Mouse (Mus musculus) heart, postnatal 0 days (tissue): ENCODE data around the gene Gm38431. TPM values are rescaled to one million over a fixed set of nuclear protein-coding genes. Genes with fewer than 3 reads are reported as not detected.
A peak's percentile ranks its signal among the peaks of the same experiment; 100 is the strongest.

Experiments used
- ATAC-seq: fragments of 200-750 bp; cut with Nextera tagmentation; 2 replicates; pipeline ENCODE4 v1.8.0; 2017; ENCODE audit warnings: low read depth, moderate number of reproducible peaks, moderate library complexity; ENCODE audit not compliant: insufficient read depth
- DNase-seq: peaks from one replicate; pipeline ENCODE4 v3.0.0-alpha.2; 2016; ENCODE audit warnings: low spot score
- H3K27ac ChIP-seq: fragments of 300-500 bp; sonication (generic); 2 replicates; pipeline ENCODE4 v1.5.1; 2014; ENCODE audit warnings: low read depth, mild to moderate bottlenecking
- H3K27me3 ChIP-seq: fragments of 300-500 bp; sonication (generic); 2 replicates; pipeline ENCODE4 v1.6.1; 2014; ENCODE audit warnings: low read length, mixed read lengths; ENCODE audit not compliant: control insufficient read depth, insufficient read depth
- H3K36me3 ChIP-seq: fragments of 300-500 bp; sonication (generic); replicated peaks from 2 replicates; pipeline ENCODE4 v1.6.1; 2014; ENCODE audit warnings: low read length, mixed read lengths; ENCODE audit not compliant: control insufficient read depth, insufficient read depth
- H3K4me1 ChIP-seq: fragments of 300-500 bp; sonication (generic); 2 replicates; pipeline ENCODE4 v1.6.1; 2014; ENCODE audit warnings: antibody characterized with exemption; ENCODE audit not compliant: control insufficient read depth, insufficient read depth
- H3K4me2 ChIP-seq: fragments of 300-500 bp; sonication (generic); 2 replicates; pipeline ENCODE4 v1.6.1; 2014; ENCODE audit warnings: low read depth, mild to moderate bottlenecking, low read length, moderate library complexity
- H3K4me3 ChIP-seq: fragments of 300-500 bp; sonication (generic); 2 replicates; pipeline ENCODE4 v1.5.1; 2014; ENCODE audit warnings: low read depth, low read length
- H3K9ac ChIP-seq: fragments of 300-500 bp; sonication (generic); replicated peaks from 2 replicates; pipeline ENCODE4 v1.6.1; 2014; ENCODE audit warnings: low read depth, low read length, mixed read lengths
- H3K9me3 ChIP-seq: fragments of 300-500 bp; sonication (generic); replicated peaks from 2 replicates; pipeline ENCODE4 v1.6.1; 2016; ENCODE audit warnings: low read length; ENCODE audit not compliant: control insufficient read depth
- CTCF ChIP-seq: IDR thresholded peaks from 2 replicates; pipeline ENCODE4 v1.5.1; 2016; ENCODE audit warnings: antibody characterized with exemption, control low read depth, low read depth
- EP300 ChIP-seq: IDR thresholded peaks from 2 replicates; pipeline ENCODE4 v1.6.1; 2016; ENCODE audit warnings: antibody characterized with exemption, low read depth
- WGBS: fragments of 180-500 bp; shearing (Covaris S2); extraction: QIAGEN DNeasy Blood & Tissue Kit; methylation state at CpG from one replicate; pipeline ENCODE4 v1.1.7; 2014; 5-methylcytosine and 5-hydroxymethylcytosine counted together
- polyA plus RNA-seq: library from polyadenylated mRNA; unstranded; fragments of >200 nt; fragmentation: Nextera tagmentation; extraction: Ambion mirVana; gene quantifications from 2 replicates; pipeline ENCODE4 v1.2.1, GENCODE M21; 2015
- total RNA-seq: library from RNA; depleted of rRNA; stranded (reverse); fragments of >200 nt; gene quantifications from 2 replicates; pipeline ENCODE4 v1.2.3, GENCODE M21; 2014; ENCODE audit warnings: low replicate concordance; rRNA removed

Gene Gm38431
- total RNA-seq, result 0.66 and 1.6 TPM in 2 replicates
- polyA plus RNA-seq, result 0.34 TPM in 2 replicates

DNA sequence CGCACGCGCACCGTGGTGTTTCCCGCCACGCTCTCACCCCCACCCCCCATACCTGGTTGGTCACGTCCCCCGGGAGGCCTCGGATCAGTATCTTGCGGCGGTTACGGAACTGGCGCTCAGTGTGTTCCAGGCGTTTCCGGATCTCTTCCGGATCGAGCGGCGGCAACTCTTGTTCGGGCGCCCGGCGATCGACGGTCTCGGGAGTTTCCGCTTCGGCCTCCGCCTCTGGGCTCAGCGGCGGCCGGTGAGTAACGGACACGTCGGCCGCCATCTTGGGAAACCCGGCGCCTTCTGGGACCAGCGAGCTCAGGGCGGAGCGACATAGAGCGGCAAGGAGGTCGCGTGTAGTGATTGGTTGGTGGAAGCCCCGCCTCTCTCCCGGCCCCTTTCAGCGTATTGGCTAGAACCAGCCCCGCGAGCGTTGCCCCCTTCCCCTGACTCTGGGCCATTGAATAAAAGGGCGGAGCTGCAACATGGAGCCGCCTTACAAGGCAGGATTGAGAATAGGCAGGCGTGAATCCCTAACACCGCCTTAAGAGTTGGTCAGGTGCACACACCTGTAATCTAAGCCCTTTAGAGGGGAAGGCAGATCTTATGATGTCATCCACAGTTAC, at the start of gene Gm38431, which contains the start of gene Raver1:
TSS of gene Gm38431 (minus strand) at position 291 of the 614 bp plus-strand sequence.
TSS of gene Raver1 (minus strand) at position 302 of the 614 bp plus-strand sequence.
- peak within 1 kb of the TSS; percentile 81 for H3K4me2 ChIP-seq
- no peak; the same call in 1 of the 2 replicates for TF ChIP-seq EP300
- no peak for TF ChIP-seq CTCF
- under 1% methylated on average over 53 of the region's 54 CpGs for WGBS
- DNase-seq (peak; percentile 98), ATAC-seq (peak; percentile 100)
- H3K36me3 ChIP-seq, result peaks cover 30% of the 10 kb centered on the region
- H3K9me3 ChIP-seq, result no peaks in the 10 kb centered on the region
- peak within 1 kb of the TSS; percentile 61 for H3K9ac ChIP-seq
- peak within 1 kb of the TSS; percentile 80 for H3K27ac ChIP-seq
- peak within 1 kb of the TSS; percentile 68 for H3K4me3 ChIP-seq
- H3K27me3 ChIP-seq, result no peaks in the 10 kb centered on the region
- H3K4me1 ChIP-seq, result peaks cover 8% of the 10 kb centered on the region; the same call in 1 of the 2 replicates

GRCm38 (mm10) chr9:21138386-21138785, 46.6 kb upstream of the Gm38431 start:
- Histone ChIP-seq H3K4me3 (no peak overlapping the region), H3K27me3 (no peaks in the 10 kb centered on the region), H3K27ac (no peak overlapping the region), H3K9ac (no peak overlapping the region), H3K9me3 (no peaks in the 10 kb centered on the region), H3K36me3 (peaks cover 54% of the 10 kb centered on the region), H3K4me1 (peaks cover 11% of the 10 kb centered on the region; the same call in 1 of the 2 replicates), H3K4me2 (no peak overlapping the region)
- no peak for DNase-seq
- TF ChIP-seq CTCF (no peak), EP300 (no peak)
- WGBS, result 70% methylated on average over 4 of the region's 4 CpGs
- ATAC-seq, result no peak

GRCm38 (mm10) chr9:21137229-21137628, 45.4 kb upstream of the Gm38431 start:
- Histone ChIP-seq H3K9ac (no peak overlapping the region), H3K4me2 (no peak overlapping the region), H3K27ac (no peak overlapping the region), H3K27me3 (no peaks in the 10 kb centered on the region), H3K9me3 (no peaks in the 10 kb centered on the region), H3K36me3 (peaks cover 43% of the 10 kb centered on the region), H3K4me1 (peaks cover 11% of the 10 kb centered on the region; the same call in 1 of the 2 replicates), H3K4me3 (no peak overlapping the region)
- peak; percentile 58 for DNase-seq
- peak; percentile 66 for TF ChIP-seq CTCF
- TF ChIP-seq EP300, result no peak
- ATAC-seq, result peak; percentile 21; the same call in 1 of the 2 replicates
- 58% methylated on average over 3 of the region's 3 CpGs for WGBS

DNA sequence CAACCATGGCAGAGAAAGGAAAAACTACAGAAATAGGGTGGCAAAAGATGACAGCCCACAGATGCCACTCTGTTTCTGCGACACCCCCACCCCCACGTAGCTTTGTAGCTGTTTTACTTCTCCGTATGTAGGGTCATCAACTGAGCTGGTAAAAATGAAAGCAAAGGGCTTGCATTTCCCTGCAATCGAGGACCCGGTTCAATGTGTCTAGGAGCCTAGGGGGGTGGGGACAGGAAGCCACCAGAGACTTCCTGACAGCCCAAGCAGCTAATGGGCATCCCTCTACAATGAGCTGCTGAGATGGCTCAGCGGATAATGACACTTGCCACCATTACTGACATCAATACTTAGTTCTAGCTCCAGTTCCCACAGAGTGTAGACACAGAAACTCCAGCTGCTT, 44.6 kb upstream of the Gm38431 start:
- Histone ChIP-seq H3K4me3 (no peak overlapping the region), H3K9ac (no peak overlapping the region), H3K4me1 (peaks cover 11% of the 10 kb centered on the region; the same call in 1 of the 2 replicates), H3K27ac (no peak overlapping the region), H3K27me3 (no peaks in the 10 kb centered on the region), H3K9me3 (no peaks in the 10 kb centered on the region), H3K4me2 (no peak overlapping the region), H3K36me3 (peaks cover 35% of the 10 kb centered on the region)
- no peak for TF ChIP-seq EP300
- TF ChIP-seq CTCF, result no peak
- ATAC-seq (no peak), DNase-seq (no peak)
- WGBS, result 58% methylated on average over 6 of the region's 6 CpGs

DNA sequence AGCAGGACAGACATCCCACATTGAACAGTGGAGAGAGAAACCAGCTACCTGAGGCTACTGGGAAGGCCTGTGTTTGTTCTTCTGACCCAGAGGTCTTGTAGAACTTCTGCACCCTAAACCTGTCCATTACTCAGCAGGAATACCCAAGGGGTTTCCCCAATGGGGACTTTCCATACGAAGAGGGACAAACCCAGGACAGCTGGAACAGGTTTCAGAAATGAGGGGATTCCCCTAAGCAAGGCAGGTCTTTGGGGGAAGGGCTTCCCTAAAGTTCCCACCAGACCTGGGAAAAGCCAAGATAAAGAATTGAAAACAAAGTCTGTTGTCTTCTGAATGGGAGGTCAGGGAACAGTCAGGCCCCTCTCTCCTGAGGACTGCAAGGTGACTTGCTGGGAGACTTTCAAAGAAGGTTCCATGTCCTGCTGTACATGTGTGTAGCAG, 44.2 kb upstream of the Gm38431 start:
- Histone ChIP-seq H3K36me3 (peaks cover 30% of the 10 kb centered on the region), H3K4me2 (no peak overlapping the region), H3K4me1 (peaks cover 11% of the 10 kb centered on the region; the same call in 1 of the 2 replicates), H3K9ac (no peak overlapping the region), H3K27ac (peak overlapping the region; percentile 22; the same call in 1 of the 2 replicates), H3K4me3 (no peak overlapping the region), H3K9me3 (no peaks in the 10 kb centered on the region), H3K27me3 (no peaks in the 10 kb centered on the region)
- no peak for ATAC-seq
- TF ChIP-seq EP300 (no peak), CTCF (no peak)
- 52% methylated on average over 1 of the region's 1 CpGs for WGBS
- DNase-seq, result no peak
